Mouse (Mus musculus): ENCODE measurements around the gene Lrch1.

GRCm38 (mm10) chr14:74848224-74848623 is 99.5 kb downstream of the Lrch1 start:
- TF ChIP-seq EP300 (IDR thresholded peaks at IDR 0.05; ENCODE audit: low read depth): no peak
- no peak for TF ChIP-seq CTCF (IDR thresholded peaks at IDR 0.05; ENCODE audit: low read depth)

Data from liver, embryonic 14.5 days (tissue).